ENCODE assay signal across 10 mouse cellular contexts in genomic region chr13:110627732-110628131, GRCm38 (mm10).
DNase-seq lines count a peak whose midpoint lies in the region; ATAC-seq lines count a peak whose summit lies in the region.
"Had no signal": no experiment of that assay in that cellular context is flagged by ENCODE, and none has a peak within 500 bp of the region (broad histone marks: within the 10 kb centered on the region; RNA-seq: fewer than 3 reads in every experiment).

No protein-coding gene starts in this region.

- H3K4me3 ChIP-seq in intestine, embryonic 15.5 days (replicated peaks) = no peak overlapping the region
- H3K4me3 ChIP-seq: heart, adult 2 months; liver, embryonic 12.5 days had no signal

- no peaks in the 10 kb centered on the region for H3K27me3 ChIP-seq in intestine, embryonic 15.5 days (replicated peaks)
- H3K27me3 ChIP-seq: liver, embryonic 12.5 days had no signal

- DNase-seq in retina, postnatal 1 day = peak; percentile 27
- DNase-seq in retina, embryonic 14.5 days (ENCODE audit: low spot score) = no peak
- peak; percentile 65 to 84 for DNase-seq in frontal cortex, postnatal 14 days (ENCODE audit: low spot score in 2 of 2)
- peak; percentile 47 to 70 for DNase-seq in left cerebral cortex, postnatal 10 days (ENCODE audit: extremely low spot score in 1 of 2, low spot score in 2 of 2)
- DNase-seq in kidney, postnatal 10 days = no peak
- DNase-seq in spleen, postnatal 4 days (ENCODE audit: low spot score in 2 of 2) = no peak
- DNase-seq: heart, adult 2 months had no signal

- H3K4me1 ChIP-seq in intestine, embryonic 15.5 days (replicated peaks) = no peaks in the 10 kb centered on the region
- H3K4me1 ChIP-seq: liver, embryonic 12.5 days had no signal

- no peak overlapping the region for H3K27ac ChIP-seq in intestine, embryonic 15.5 days
- H3K27ac ChIP-seq: heart, adult 2 months; liver, embryonic 12.5 days had no signal

- no peak overlapping the region for H3K9ac ChIP-seq in intestine, embryonic 15.5 days
- H3K9ac ChIP-seq: liver, embryonic 12.5 days had no signal

- H3K9me3 ChIP-seq in intestine, embryonic 15.5 days = no peaks in the 10 kb centered on the region
- H3K9me3 ChIP-seq: liver, embryonic 12.5 days had no signal

- no peak for ATAC-seq in intestine, embryonic 15.5 days
- ATAC-seq: inflammation-experienced regulatory T-cells, adult 6 months; liver, embryonic 12.5 days had no signal

- H3K4me2 ChIP-seq in intestine, embryonic 15.5 days (replicated peaks) = no peak overlapping the region
- H3K4me2 ChIP-seq: liver, embryonic 12.5 days had no signal

- no peaks in the 10 kb centered on the region for H3K36me3 ChIP-seq in intestine, embryonic 15.5 days
- H3K36me3 ChIP-seq: liver, embryonic 12.5 days had no signal

- 78% methylated on average over 9 of the region's 9 CpGs for WGBS in intestine, embryonic 15.5 days

- intact Hi-C loops in left cerebral cortex, postnatal 10 days (cut with DNase I) = loop anchor here (10.0 kb wide), 1 partner anchor 337 kb away; no protein-coding TSS in a partner anchor

Comparison
In these comparisons a context has a peak if more than half of its experiments do, and no peak if none do; other contexts are left out.
1. DNase-seq: peak in retina, postnatal 1 day (single experiment), frontal cortex, postnatal 14 days (2 of 2) and left cerebral cortex, postnatal 10 days (2 of 2); none in retina, embryonic 14.5 days (single experiment), kidney, postnatal 10 days (single experiment) and spleen, postnatal 4 days (0 of 2).